Mouse (Mus musculus): ENCODE data around the gene Cacna2d3. TPM values are rescaled to one million over a fixed set of nuclear protein-coding genes. Genes with fewer than 3 reads are reported as not detected.

Gene Cacna2d3
- total RNA-seq, 2 experiments from 2014 or later: 0.41 to 0.52 TPM

DNA sequence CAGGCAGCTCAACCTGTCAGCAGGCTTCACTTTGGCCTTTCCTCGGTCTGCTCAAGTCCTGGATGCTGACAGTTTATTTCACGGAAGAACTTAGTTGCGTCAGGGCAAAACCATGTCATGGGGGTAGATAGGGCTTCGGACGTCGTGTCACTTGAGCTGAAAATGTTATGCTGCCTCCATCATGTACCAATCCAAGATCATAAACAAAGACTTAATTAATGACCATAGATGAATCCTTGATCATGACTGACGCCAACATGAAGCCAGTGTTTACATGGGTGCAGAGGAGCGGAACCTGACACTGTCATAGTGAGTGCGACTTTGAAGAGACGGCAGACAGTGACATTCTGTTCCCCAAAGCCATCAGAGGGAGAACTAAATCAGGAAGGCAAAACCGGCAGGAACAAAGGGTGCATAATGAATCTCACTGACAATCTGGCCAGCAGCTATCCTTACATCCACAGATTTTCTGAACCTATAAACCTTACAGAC lies 542.2 kb downstream of the Cacna2d3 start:
- no peak for DNase-seq
- intact Hi-C loops (cut with DNase I): no loop called here

DNA sequence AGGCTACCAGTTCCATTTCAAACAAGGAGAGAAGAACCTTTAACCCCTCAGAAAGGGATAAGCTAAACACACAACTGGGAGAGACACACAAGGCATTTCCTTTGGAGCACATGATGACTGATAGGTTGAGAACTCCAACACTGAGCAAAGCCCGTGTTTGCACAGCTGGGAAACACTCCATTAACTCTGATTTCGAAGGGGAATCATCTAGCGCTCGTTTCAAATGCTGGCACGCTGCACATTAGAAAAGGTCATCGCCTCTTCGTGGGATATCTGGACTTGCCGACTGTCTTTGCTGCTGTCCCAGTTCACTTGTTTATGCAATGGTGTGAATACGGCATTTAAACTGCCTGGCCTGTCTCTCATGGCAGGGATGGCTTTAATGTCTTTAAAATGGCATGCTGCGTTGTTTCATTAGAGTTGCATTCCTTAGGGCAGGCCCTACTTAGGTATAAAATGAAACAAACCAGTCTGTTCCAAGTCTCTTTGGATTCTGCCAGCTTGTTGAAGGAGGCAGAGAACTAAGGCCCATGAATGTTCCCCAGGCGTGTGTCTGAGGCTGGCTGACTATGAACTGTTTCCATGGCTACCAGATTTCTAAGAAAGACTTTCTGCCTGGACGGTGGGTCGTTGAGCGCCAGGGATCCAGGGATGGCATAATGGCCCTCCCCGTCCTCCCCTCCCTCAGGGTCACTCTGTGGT lies 542.8 kb downstream of the Cacna2d3 start:
- DNase-seq: peak; percentile 14 to 21

DNA sequence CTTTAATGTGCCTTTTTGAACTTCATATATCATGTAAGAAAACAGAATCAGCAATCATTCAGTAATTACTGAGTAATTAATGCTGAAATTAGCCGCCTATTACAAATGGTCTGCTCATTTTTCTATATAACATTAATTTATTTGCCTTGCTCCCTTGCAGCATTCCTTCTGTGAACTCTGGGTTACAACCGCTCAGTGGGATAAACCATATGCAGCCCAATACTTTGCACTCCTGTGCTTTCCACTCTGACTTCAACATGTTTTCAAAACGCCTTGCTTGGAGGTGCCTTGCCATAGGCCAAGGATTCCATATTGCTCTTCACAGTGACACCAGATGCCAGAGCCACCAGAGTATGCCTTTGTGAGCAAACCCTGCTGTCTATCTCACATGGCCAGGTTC lies 546.9 kb downstream of the Cacna2d3 start:
- DNase-seq: no peak
- intact Hi-C loops (cut with DNase I): no loop called here

More for the DNA sequence above, 542.8 kb downstream of the Cacna2d3 start:
- intact Hi-C loops (cut with DNase I): no loop called here

DNA sequence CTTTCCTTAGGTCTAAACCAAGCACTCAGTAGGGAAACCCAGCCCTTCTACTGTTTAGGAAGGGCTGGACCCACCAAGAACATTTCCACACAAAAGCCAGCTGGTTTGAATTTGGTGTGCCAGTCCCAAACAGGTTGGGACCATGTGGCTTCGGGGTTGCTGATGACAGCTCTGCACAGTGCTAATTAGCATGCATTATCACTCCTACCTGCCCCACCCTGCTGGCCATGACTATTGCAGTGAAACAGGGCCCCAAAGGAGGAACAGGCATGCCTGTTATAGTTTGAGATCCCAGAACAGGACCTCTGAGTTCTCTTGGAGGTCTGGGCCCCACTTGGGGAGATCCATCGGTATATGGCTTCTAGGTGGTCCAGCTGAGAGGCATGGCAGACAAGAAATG lies 549.5 kb downstream of the Cacna2d3 start:
- intact Hi-C loops (cut with DNase I): no loop called here
- DNase-seq: no peak

DNA sequence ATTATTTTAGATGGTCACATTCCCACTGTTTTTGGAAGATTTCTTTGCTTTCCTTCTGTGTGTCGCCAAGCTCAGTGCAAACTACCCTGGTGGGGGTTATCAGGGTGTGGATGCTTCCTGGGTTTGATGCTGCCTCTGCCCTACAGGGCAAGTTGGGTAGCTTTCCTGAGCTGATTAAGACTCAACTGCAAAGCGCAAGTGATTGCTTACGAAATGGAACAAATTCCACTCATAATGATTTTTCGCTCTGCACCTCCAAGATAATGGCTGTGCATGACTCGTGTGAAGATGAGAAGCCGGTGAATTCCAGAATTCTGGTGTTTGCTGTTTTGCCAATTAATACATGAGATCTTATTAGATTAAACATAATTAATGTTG lies 557.0 kb downstream of the Cacna2d3 start:
- intact Hi-C loops (cut with DNase I): no loop called here
- no peak for DNase-seq

DNA sequence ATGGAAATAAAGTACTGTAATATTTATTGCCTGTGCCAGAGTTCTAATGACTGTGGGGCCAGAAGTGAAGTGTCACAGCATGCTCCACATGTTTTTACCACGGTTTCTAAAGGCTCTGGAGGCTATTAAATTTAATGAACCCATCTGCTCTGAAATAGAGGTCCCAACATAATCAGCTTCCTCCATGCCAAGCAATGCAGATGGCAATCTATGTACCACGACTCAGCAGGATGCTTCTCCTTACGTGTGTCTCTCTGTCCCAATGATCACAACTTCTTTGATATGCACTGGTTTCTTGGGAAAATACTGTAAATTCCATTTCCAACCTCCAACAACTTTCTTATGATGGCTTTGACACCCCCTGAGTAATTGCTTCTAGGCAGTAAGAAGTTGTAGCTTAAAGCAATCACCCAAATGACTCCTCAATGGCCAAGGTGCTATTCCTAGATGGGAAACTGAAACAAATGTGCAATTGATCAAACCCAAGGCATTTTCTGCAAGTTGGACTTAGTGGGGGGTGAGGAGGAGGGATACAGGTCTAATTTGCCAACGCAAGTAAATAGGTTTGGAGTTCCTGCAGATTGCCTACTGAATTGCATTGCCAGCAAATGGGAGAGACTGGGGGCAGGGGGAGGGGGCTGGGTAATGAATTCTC lies 557.5 kb downstream of the Cacna2d3 start:
- intact Hi-C loops (cut with DNase I): no loop called here
- no peak for DNase-seq

DNA sequence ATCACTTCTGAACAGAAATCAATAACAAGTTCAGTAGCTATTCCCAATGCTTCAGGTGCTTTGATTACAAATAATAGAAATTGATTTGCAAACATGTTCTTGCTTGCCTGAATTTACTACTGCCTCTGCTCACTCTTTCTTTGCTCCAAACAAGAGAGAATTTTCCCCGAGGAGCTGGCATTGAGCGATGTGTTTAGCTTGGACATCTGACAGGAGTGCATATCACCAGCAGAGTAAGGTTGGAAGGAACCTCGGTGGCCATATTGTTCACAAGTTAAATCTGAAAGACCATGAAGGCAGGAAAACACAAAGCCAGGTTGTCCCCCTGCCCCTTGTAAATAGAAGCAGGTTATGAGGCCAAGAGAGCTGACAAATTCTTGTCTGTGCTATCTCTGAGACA lies 561.9 kb downstream of the Cacna2d3 start:
- intact Hi-C loops (cut with DNase I): no loop called here
- no peak for DNase-seq

DNA sequence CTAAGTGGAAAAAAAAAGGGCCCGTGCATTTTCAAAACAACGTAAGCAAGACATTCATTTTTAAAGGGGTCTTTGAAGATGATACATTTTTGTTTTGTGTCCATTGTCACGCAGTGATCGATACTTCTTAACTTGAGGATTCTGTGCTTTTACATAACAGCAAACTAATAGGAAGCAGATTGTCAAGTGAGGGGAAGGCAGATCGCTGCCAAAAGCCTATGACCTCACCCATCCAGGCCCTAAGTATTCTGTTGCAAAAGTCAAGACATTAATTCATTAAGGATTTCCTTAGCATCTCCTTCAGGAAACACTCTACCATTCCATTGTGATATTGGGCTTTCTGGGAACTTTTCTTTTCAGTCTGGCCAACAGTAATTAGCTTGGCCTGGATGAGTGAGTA lies 564.6 kb downstream of the Cacna2d3 start:
- DNase-seq: peak in 1 of 2 experiments; percentile 6
- intact Hi-C loops (cut with DNase I): no loop called here

DNA sequence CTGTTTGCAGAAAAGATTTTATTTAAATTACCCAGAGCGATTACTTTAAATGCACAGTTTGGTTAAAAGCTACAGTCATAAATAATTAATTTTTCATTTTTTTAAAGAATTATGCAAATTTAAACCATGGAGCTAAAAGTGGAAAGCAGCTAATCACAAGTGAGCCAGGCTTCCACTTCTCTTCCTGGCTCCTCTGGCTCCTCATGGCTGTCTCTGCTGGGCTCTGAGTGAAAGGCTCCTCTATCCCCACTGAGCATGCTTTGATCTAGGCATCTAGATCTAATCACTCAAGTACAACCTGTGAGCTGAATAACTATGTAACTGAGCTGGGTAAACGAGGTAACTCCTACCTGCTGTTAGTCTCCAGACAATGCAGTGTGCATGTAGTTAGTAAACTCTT lies 577.5 kb downstream of the Cacna2d3 start:
- DNase-seq: no peak
- intact Hi-C loops (cut with DNase I): no loop called here

DNA sequence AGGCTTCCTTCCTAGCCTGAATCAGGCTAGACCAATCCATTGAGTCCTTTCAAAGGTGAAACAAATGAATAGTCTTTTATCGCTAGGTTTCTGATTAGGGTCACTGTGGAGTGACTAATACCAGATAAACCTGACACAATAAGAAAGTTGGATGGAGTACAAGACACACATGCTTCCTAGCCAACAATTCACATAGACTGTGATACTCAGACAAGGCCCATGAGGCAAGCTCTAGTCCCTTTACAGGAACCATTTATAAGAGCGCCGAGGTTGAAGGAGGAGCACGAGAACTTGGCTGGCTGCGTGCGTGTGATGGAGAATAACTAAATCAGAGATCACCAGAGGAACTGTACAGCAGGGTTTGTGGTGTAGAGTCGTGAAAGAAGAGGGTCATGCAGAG lies 584.0 kb downstream of the Cacna2d3 start:
- DNase-seq: peak; percentile 23 to 32
- intact Hi-C loops (cut with DNase I): no loop called here

DNA sequence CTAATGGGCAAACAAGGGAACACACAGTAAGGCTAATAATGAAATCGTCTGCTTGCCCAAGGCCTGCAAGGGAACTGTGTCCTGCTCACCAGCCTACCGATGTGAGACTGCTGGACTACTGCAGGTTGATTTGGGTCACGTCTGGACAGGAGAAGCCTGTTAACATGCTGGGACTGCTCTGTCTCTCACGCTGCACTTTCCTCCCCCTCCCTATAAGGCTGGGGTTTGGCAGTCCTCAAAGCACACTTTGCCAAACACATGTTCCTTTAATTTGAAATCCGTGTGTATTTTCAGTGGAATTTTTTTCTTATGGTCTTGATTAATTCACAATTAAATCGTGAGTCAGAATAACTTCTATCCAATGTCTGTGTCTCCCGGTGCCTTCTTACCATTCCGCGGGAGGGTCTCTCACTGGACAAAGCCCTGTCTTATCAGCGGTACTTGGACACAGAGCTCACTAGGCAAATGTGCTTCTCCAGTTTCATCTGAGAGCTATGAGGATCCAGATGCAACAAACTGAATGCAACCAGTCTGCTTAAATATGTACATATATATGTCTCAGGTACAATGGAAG lies 584.6 kb downstream of the Cacna2d3 start:
- DNase-seq: peak; percentile 34 to 40
- intact Hi-C loops (cut with DNase I): no loop called here

DNA sequence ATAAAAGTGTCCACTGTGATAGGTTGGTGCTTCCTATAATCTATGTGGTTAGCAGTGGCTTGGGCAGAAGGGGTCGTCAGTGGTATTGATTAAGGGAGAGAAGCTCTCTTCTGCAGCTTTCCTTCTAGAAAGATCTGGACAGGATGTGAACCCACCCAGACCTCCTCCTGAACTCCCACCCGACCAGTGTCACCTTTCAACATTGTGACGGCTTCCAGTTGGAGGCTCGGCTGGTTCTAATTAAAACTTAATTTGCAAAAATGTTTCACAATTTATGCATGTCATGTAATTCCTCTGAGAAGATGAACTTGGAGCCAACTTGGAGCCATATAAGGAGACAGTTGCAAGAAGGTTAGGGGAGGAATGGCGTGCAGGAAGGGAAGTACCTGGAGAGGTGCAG lies 586.8 kb downstream of the Cacna2d3 start:
- DNase-seq: no peak
- intact Hi-C loops (cut with DNase I): no loop called here

DNA sequence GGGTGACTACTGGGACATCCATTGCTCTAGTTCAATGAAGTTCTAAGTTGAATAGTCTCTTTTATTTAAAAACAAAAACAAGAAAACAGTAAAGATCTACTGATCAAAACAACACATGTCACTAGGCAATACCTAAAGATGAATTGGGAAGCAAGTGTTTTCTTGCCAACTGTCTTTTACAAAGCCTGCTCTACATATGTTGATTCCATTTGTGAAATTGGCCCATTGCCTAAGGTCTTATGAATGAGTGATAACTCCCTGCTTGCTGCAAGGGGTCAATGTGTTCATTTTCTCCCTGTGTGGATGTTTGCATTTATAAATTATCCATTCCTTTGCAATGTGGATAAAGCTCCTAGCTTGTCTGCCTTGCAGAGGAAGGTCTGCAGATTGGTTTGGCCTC lies 591.2 kb downstream of the Cacna2d3 start:
- no peak for DNase-seq
- intact Hi-C loops (cut with DNase I): no loop called here

DNA sequence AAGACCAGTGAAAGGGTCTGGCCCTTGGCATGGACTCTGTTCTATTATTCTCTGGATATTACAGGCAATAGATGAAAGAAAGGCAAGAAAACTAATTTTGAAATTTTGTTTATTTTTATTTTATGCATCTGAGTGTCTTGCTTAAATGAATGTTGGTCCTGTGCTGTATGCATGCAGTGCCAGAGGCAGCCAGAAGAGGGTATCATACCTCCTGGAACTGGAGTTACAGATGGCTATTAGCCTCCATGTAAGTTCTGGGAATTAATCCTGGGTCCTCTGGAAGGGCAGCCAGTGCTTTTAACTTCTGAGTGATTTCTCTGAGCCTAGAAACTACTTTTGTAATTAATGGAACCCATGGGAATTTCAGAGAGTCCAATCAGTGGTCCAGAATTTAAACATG lies 597.8 kb downstream of the Cacna2d3 start:
- intact Hi-C loops (cut with DNase I): no loop called here
- no peak for DNase-seq

DNA sequence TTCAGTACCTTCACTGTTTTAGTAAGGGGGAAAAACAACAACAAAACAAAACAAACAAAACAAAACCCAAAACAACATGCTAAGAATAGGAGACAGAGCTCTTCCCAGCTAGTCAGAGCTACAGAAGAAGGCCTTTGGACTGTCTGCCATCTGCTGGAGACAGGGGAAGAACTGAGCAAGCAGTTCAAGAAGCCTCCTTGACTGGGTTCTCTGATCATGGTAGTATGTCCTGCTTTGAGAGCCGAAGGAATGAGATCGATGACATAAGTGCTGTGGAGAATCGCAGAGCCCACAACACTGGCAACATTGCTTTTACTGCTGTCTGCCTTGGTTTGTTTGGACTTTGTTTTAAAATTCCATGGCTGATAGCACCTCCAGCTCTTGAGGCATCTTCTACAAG lies 598.9 kb downstream of the Cacna2d3 start:
- intact Hi-C loops (cut with DNase I): no loop called here
- no peak for DNase-seq

DNA sequence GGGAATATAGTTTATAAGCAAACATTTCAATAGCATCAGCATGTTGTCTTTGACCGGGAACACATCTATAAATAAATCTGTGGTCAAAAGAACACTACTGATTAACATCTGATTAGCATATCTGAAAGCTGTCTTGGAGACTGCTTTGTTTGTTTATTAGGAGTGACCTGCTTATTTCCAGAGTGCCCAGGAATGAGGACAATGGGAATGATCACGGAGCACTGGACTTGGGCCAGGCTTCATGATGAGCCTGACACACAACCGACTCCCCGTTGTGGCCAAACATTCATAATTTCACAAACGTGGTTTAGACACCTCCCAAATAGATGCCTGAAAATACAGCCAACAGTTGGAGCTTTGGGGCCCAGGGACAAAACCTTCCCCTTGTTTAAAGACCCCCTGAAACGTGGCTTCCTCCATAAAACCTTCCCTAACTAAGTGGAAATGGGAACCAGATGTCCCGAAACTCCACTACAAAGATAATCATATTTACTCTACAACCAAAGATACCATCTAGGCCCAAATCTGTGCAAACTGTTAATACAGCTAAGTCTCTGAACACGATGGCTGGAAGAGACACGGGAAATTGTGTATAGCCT lies 607.7 kb downstream of the Cacna2d3 start:
- intact Hi-C loops (cut with DNase I): no loop called here
- DNase-seq: no peak

DNA sequence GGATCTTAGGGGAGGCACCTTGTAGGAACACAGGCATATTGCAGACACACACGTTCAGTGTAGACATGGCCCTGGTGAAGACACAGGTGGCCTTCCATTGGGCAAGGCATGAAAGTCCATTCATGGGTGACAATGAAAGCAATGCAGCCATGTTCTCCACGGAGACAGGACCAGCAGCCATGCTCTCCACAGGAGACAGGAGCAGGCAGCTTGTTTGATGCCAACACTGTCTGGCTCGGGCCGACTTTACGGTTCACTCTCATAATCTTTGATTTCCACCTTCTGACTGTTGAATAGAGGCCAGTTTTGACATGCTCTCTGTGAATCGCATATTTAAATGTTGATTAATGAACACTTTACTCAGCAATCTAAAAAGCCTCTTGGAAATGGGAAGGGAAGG lies 610.0 kb downstream of the Cacna2d3 start:
- no peak for DNase-seq
- intact Hi-C loops (cut with DNase I): no loop called here

DNA sequence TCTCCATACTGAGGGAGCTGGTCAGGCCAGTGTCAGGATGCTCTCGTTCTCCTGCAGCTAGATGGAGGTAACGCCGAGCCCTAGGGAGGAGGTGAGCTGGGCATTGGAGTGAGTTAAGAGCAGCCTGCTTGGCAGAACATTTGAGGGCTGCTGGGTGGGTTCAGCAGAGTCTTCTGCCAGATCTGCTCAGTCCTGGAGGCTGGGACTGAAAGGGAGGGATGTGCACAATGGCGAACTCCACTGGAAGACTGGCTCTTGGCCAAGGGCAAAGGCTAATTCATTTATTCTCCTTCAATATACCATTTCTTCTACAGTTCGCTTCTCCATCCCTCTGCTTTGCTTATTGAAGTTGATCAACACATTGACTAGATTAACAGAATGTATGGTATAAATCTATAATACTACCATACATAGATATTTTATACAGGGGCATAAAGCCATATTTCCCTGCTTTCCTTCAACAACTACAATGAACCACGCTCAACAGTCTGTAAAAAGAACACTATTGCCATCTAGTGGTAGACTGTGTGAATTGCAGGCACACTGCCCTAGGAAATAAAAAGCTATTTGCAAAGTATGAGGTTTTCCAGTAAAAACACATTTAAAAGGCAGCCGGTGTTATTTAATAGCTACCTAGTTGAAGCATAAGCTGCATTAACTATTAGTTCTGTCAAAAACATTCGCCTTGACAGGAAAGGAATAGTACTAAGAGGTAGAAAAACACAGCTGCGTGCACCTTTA lies 611.1 kb downstream of the Cacna2d3 start:
- intact Hi-C loops (cut with DNase I): no loop called here
- DNase-seq: peak in 1 of 2 experiments; percentile 31

DNA sequence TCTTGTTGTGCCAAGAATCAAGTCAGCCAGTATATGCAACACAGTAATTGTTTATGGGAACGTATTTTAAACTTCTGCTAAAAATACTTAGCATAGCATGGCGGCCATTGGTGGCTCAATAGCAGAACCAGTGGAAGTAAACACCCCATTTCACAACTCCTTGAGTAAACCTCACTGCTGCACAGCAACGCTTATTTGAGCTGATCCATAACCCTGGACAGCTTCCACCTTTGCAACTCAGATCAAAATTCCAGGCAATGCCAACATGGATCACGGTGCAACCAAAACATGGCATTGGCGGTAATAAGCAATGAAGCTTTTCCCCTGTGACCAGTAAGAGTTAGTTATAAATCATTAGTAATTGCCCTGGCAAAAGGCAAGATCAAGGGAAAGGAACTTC lies 614.2 kb downstream of the Cacna2d3 start:
- no peak for DNase-seq
- intact Hi-C loops (cut with DNase I): no loop called here

DNA sequence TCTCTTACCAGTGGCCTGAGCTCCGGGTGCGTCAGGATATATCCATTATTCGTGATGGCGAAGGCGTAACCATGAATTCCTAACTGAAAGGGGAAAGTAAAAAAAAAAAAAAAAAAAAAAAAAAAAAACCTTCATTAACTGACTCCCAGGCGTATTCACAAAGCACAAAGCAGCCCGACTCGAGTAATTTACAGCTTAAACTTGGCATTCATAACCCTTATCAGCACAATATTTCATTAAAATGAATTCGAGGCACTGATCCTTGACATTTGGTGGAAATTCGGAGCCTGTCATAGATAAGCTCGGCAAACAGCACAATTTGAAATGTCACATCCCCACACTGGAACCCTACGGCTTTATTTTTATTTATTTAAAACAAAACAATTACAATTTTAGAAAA lies 623.9 kb downstream of the Cacna2d3 start:
- intact Hi-C loops (cut with DNase I): no loop called here
- DNase-seq: no peak

DNA sequence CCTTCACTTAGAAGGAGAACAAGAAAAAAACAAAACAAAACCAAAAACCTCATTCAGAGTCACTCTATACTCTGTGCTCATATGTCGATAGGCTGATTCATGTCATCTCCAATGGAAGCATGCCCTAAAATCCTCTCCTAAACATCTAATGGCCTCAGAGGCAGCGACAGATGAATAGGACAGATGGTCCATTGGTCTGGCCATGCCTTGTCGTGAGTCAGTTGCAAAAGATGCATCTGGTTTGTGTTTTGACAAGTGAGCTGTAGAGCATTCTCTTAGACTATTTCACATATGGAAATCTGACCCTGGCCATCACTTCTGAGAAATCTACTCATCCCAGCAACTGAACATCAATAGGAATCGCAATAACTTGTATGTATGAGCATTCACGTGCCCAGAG lies 626.2 kb downstream of the Cacna2d3 start:
- intact Hi-C loops (cut with DNase I): no loop called here
- DNase-seq: no peak
